ENCODE assay signal across 8 mouse cellular contexts in the genomic region with DNA sequence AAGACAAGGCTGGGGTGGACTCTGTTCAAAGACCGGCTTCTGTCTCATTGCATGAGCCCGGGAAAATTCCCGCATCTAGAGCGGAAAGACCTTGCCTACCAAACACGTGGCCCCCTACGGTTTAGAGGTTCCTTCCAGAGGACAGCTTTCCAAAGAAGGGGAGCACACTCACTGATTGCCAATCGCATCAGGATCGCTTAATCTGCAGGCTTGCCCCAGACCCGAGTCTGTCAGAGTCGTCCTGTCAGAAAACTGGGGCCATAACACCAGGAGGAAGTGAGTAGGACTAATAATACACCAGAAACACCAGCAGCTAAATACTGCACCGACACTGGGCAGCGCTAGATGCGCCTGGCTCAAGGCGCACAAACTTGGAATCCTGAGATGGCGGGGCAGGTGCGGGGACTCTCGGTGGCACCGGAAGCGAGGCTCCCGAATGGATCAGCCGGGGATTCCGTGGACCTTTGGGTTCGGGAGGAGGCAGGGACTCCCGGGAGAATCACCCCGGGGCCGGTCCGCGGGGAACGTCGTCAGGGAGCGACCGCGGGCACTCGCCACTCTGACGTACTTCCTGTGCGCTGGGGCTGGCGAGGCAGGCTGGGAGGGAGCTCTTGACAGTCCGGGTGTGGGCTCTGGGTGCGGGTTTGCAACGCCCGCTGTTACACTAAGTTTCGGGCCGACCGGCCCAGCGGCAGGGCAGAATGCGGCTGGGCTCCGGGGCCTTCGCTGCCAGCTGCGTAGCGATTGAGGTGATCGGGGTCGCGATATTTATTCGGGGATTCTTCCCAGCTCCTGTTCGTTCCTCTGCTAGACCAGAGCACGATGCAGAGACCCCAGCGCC. TPM values are rescaled to one million over a fixed set of nuclear protein-coding genes. Genes with fewer than 3 reads are reported as not detected.
A peak's percentile ranks its signal among the peaks of the same experiment; 100 is the strongest.
DNase-seq lines count a peak whose midpoint lies in the region; ATAC-seq and TF ChIP-seq lines count a peak whose summit lies in the region.

A gene (plus strand): TSS at position 386 of the 841 bp plus-strand sequence.

- ATAC-seq in forebrain, embryonic 12.5 days (ENCODE audit: low FRiP score): peak; percentile 98
- ATAC-seq in heart, postnatal 0 days (ENCODE audit: insufficient read depth, low read depth): peak; percentile 99
- ATAC-seq in liver, embryonic 16.5 days (ENCODE audit: low read depth): peak; percentile 99
- peak; percentile 99 for ATAC-seq in neural tube, embryonic 13.5 days (ENCODE audit: low read depth)

- peaks cover 0 to 18% of the 10 kb centered on the region in 2 experiments for H3K36me3 ChIP-seq in CH12.LX (replicated peaks in 1 of 2; ENCODE audit: control insufficient read depth in 1 of 2, insufficient read depth in 1 of 2, low read length in 1 of 2)
- H3K36me3 ChIP-seq in forebrain, embryonic 12.5 days (replicated peaks): peaks cover 4% of the 10 kb centered on the region; the same call in 1 of the 2 replicates
- H3K36me3 ChIP-seq in heart, postnatal 0 days (replicated peaks; ENCODE audit: control insufficient read depth, insufficient read depth, low read length): no peaks in the 10 kb centered on the region
- no peaks in the 10 kb centered on the region for H3K36me3 ChIP-seq in liver, embryonic 16.5 days (ENCODE audit: control insufficient read depth, insufficient read depth)
- peaks cover 4% of the 10 kb centered on the region for H3K36me3 ChIP-seq in neural tube, embryonic 13.5 days
- H3K36me3 ChIP-seq in testis, adult 2 months (ENCODE audit: control insufficient read depth, insufficient read depth, low read length): no peaks in the 10 kb centered on the region

- H3K4me2 ChIP-seq in CH12.LX (ENCODE audit: insufficient read depth, low read depth, poor library complexity, severe bottlenecking): peak within 1 kb of the TSS; percentile 90
- H3K4me2 ChIP-seq in forebrain, embryonic 12.5 days: peak within 1 kb of the TSS; percentile 78
- peak within 1 kb of the TSS; percentile 95 for H3K4me2 ChIP-seq in heart, postnatal 0 days (ENCODE audit: low read depth, low read length)
- peak within 1 kb of the TSS; percentile 68 for H3K4me2 ChIP-seq in liver, embryonic 16.5 days (ENCODE audit: low read depth, low read length)
- peak within 1 kb of the TSS; percentile 89 for H3K4me2 ChIP-seq in neural tube, embryonic 13.5 days

- in situ Hi-C loops in CH12.LX (cut with MboI; ENCODE audit: low pct_ligation_motif_present, low pct_unique_long_range_greater_than_20kb, low sequenced_read_pairs): no loop called here

- peak; percentile 93 for TF ChIP-seq POLR2A in CH12.LX (IDR thresholded peaks at IDR 0.05; ENCODE audit: low read depth, low read length)
- peak; percentile 86 for TF ChIP-seq POLR2A in testis, adult 2 months (IDR thresholded peaks at IDR 0.05; ENCODE audit: control insufficient read depth, low read depth, low read length)

- H3K9ac ChIP-seq in CH12.LX (ENCODE audit: insufficient read depth, low read depth): peak within 1 kb of the TSS; percentile 76
- H3K9ac ChIP-seq in forebrain, embryonic 12.5 days: peak within 1 kb of the TSS; percentile 81
- peak within 1 kb of the TSS; percentile 92 for H3K9ac ChIP-seq in heart, postnatal 0 days (replicated peaks; ENCODE audit: low read depth, low read length)
- peak within 1 kb of the TSS; percentile 90 for H3K9ac ChIP-seq in liver, embryonic 16.5 days (ENCODE audit: low read depth, low read length)
- H3K9ac ChIP-seq in neural tube, embryonic 13.5 days: peak within 1 kb of the TSS; percentile 84

- H3K9me3 ChIP-seq in CH12.LX (replicated peaks; ENCODE audit: low read length): no peaks in the 10 kb centered on the region
- no peaks in the 10 kb centered on the region for H3K9me3 ChIP-seq in forebrain, embryonic 12.5 days
- no peaks in the 10 kb centered on the region for H3K9me3 ChIP-seq in heart, postnatal 0 days (replicated peaks; ENCODE audit: control insufficient read depth, low read length)
- no peaks in the 10 kb centered on the region for H3K9me3 ChIP-seq in liver, embryonic 16.5 days (replicated peaks; ENCODE audit: control insufficient read depth, low read length)
- 0 out of 2 replicates have a peak, but pooled peaks cover 4% of the 10 kb centered on the region for H3K9me3 ChIP-seq in neural tube, embryonic 13.5 days

- peak within 1 kb of the TSS; percentile 61 for H3K27ac ChIP-seq in CH12.LX (ENCODE audit: insufficient read depth, low read depth)
- peak within 1 kb of the TSS; percentile 77 for H3K27ac ChIP-seq in forebrain, embryonic 12.5 days
- peak within 1 kb of the TSS; percentile 81 for H3K27ac ChIP-seq in heart, postnatal 0 days (ENCODE audit: low read depth)
- H3K27ac ChIP-seq in liver, embryonic 16.5 days (ENCODE audit: low read length): peak within 1 kb of the TSS; percentile 80
- peak within 1 kb of the TSS; percentile 90 for H3K27ac ChIP-seq in neural tube, embryonic 13.5 days (replicated peaks)
- peak within 1 kb of the TSS; percentile 64 for H3K27ac ChIP-seq in testis, adult 2 months (ENCODE audit: control insufficient read depth, insufficient read depth, low read depth, low read length)

- peaks cover 3 to 17% of the 10 kb centered on the region in 2 experiments; a peak in 3 of 4 replicates for H3K4me1 ChIP-seq in CH12.LX (ENCODE audit: control insufficient read depth in 1 of 2, insufficient read depth in 2 of 2)
- H3K4me1 ChIP-seq in forebrain, embryonic 12.5 days: peaks cover 12% of the 10 kb centered on the region
- H3K4me1 ChIP-seq in heart, postnatal 0 days (ENCODE audit: control insufficient read depth, insufficient read depth): peaks cover 6% of the 10 kb centered on the region
- H3K4me1 ChIP-seq in liver, embryonic 16.5 days (ENCODE audit: control insufficient read depth, low read depth, low read length): peaks cover 4% of the 10 kb centered on the region; the same call in 1 of the 2 replicates
- peaks cover 13% of the 10 kb centered on the region for H3K4me1 ChIP-seq in neural tube, embryonic 13.5 days (replicated peaks)
- H3K4me1 ChIP-seq in testis, adult 2 months (ENCODE audit: control insufficient read depth, insufficient read depth, low read length): no peaks in the 10 kb centered on the region; the same call in 1 of the 2 replicates

- dilution Hi-C loops in CH12.LX (cut with MboI; ENCODE audit: extremely low pct_ligation_motif_present, extremely low pct_unique_long_range_greater_than_20kb, low sequenced_read_pairs): no loop called here

- no peaks in the 10 kb centered on the region for H3K27me3 ChIP-seq in CH12.LX (replicated peaks)
- no peaks in the 10 kb centered on the region for H3K27me3 ChIP-seq in forebrain, embryonic 12.5 days
- H3K27me3 ChIP-seq in heart, postnatal 0 days (ENCODE audit: control insufficient read depth, insufficient read depth, low read length): no peaks in the 10 kb centered on the region
- no peaks in the 10 kb centered on the region for H3K27me3 ChIP-seq in liver, embryonic 16.5 days (ENCODE audit: control insufficient read depth, insufficient read depth, low read depth, low read length)
- no peaks in the 10 kb centered on the region for H3K27me3 ChIP-seq in neural tube, embryonic 13.5 days
- no peaks in the 10 kb centered on the region for H3K27me3 ChIP-seq in testis, adult 2 months (ENCODE audit: control insufficient read depth, insufficient read depth, low read length)

- TF ChIP-seq RAD21 in CH12.LX (IDR thresholded peaks at IDR 0.05; ENCODE audit: low read depth, low read length): no peak

- peaks cover 4% of the 10 kb centered on the region for H3K79me2 ChIP-seq in CH12.LX (replicated peaks; ENCODE audit: control insufficient read depth, extremely low read depth, insufficient read depth, poor library complexity, severe bottlenecking)

- under 1% methylated on average over 57 of the region's 57 CpGs for WGBS in forebrain, embryonic 12.5 days
- under 1% methylated on average over 57 of the region's 57 CpGs for WGBS in heart, postnatal 0 days
- under 1% methylated on average over 57 of the region's 57 CpGs for WGBS in liver, embryonic 16.5 days (ENCODE audit: insufficient replicate concordance)
- WGBS in neural tube, embryonic 13.5 days: under 1% methylated on average over 57 of the region's 57 CpGs

- H3K4me3 ChIP-seq in CH12.LX (replicated peaks in 1 of 3; ENCODE audit: low read depth in 2 of 3, low read length in 2 of 3, poor library complexity in 1 of 3): peak within 1 kb of the TSS; percentile 80 to 86 (median 82)
- peak within 1 kb of the TSS; percentile 81 for H3K4me3 ChIP-seq in forebrain, embryonic 12.5 days (replicated peaks)
- peak within 1 kb of the TSS; percentile 95 for H3K4me3 ChIP-seq in heart, postnatal 0 days (ENCODE audit: low read depth, low read length)
- peak within 1 kb of the TSS; percentile 87 for H3K4me3 ChIP-seq in liver, embryonic 16.5 days (ENCODE audit: low read depth, low read length)
- peak within 1 kb of the TSS; percentile 76 for H3K4me3 ChIP-seq in neural tube, embryonic 13.5 days
- peak within 1 kb of the TSS; percentile 88 for H3K4me3 ChIP-seq in testis, adult 2 months (ENCODE audit: control insufficient read depth, low read depth, low read length)

- DNase-seq in CH12.LX (ENCODE audit: extremely low read depth): peak; percentile 90
- DNase-seq in c-Kit-positive CD71-positive TER-119-negative erythroid progenitor cells, embryonic 14.5 days (ENCODE audit: low read depth): peak; percentile 86
- peak; percentile 86 for DNase-seq in heart, postnatal 0 days (ENCODE audit: low spot score)
- DNase-seq in kidney, postnatal 4 days: peak; percentile 94

- no peak for TF ChIP-seq EP300 in CH12.LX (IDR thresholded peaks at IDR 0.05; ENCODE audit: low read length)
- no peak for TF ChIP-seq EP300 in heart, postnatal 0 days (IDR thresholded peaks at IDR 0.05; ENCODE audit: low read depth)

- no peak for TF ChIP-seq CTCF in CH12.LX (conservative IDR thresholded peaks at IDR 0.05 in 1 of 2, IDR thresholded peaks at IDR 0.05 in 1 of 2; ENCODE audit: low read depth in 2 of 2, low read length in 2 of 2)
- TF ChIP-seq CTCF in heart, postnatal 0 days (IDR thresholded peaks at IDR 0.05; ENCODE audit: low read depth): peak; percentile 11; the same call in 1 of the 2 replicates
- no peak for TF ChIP-seq CTCF in testis, adult 2 months (IDR thresholded peaks at IDR 0.05; ENCODE audit: control insufficient read depth, insufficient read depth, insufficient replicate concordance, low read depth, low read length)

TF ChIP-seq in CH12.LX, 34 proteins besides CTCF, POLR2A, EP300 and RAD21 (continues in another document):
- TF ChIP-seq SIN3A (IDR thresholded peaks at IDR 0.05; ENCODE audit: low read length): peak; percentile 85
- TF ChIP-seq RCOR1 (conservative IDR thresholded peaks at IDR 0.05; ENCODE audit: low read depth, low read length): no peak; the same call in 1 of the 2 replicates

RNA-seq across cellular contexts. Expression of the gene that starts here (rescaled TPM):
- 8.2 and 9.7 TPM in 2 replicates for total RNA-seq in CH12.LX (2012; rRNA removed)
- total RNA-seq in CH12.LX (2014; rRNA removed): 9.0 and 9.8 TPM in 2 replicates
- polyA plus RNA-seq in CH12.LX (2012; ENCODE audit: insufficient read length, low read depth): 6.2 and 6.4 TPM in 2 replicates
- polyA plus RNA-seq in forebrain, embryonic 12.5 days (2016; fragmentation: Nextera tagmentation; extraction: Ambion mirVana): 7.3 and 8.3 TPM in 2 replicates
- 6.5 and 8.8 TPM in 2 replicates for total RNA-seq in heart, postnatal 0 days (2014; rRNA removed; ENCODE audit: low replicate concordance)
- 4.4 and 4.6 TPM in 2 replicates for polyA plus RNA-seq in heart, postnatal 0 days (2015; fragmentation: Nextera tagmentation; extraction: Ambion mirVana)
- 2.8 and 3.6 TPM in 2 replicates for polyA plus RNA-seq in liver, embryonic 16.5 days (2015; fragmentation: Nextera tagmentation; extraction: Ambion mirVana)
- polyA plus RNA-seq in neural tube, embryonic 13.5 days (2015; fragmentation: Nextera tagmentation; extraction: Ambion mirVana): 4.4 and 5.0 TPM in 2 replicates
- 8.0 and 8.9 TPM in 2 replicates for polyA plus RNA-seq in testis, adult 2 months (2012; rRNA removed)

Comparison
In these comparisons a context has a peak if more than half of its experiments do, and no peak if none do; other contexts are left out.
1. Peak in every context shown above with its lines: DNase-seq, ATAC-seq, H3K4me3 ChIP-seq and H3K27ac ChIP-seq.